Mouse (Mus musculus): ENCODE measurements around the gene Gabpa.

Gene Gabpa

DNA sequence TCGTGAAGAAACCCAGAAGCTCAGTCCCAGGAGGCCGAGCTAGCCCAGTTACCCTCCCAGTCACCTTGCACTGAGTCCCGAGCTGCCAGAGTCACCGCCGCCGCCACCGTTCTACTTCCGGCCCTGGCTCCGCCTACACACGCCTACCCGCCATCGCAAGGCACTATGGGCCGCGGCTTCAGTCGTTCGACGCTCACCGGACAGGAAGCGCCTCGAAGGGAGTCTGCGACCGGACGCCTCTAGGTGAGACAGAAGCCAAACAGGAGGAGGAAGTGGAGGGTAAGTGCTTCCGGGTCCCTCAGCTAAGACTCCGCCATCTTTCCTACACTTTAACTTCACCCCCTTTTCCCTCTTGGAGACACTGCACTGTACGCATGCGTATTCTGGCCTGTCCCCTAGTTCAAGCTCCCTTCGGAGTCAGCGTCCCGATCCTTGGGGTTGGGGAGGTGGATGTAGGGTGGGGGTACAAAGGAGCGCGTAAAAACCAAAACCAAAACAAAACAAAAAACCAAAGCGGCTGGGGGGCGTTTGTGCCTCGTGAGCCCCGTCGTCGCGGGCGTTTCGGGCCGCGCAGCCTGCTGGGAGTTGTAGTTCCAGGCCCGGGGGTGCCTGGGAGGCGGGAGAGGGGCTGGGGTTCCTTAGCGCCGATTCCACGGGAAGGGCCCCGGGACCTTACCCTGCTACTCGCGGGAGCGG is at the start of gene Gabpa:
Gene Gabpa (plus strand): TSS at position 181 of the 696 bp plus-strand sequence.
- DNase-seq: peak; percentile 86 to 92

DNA sequence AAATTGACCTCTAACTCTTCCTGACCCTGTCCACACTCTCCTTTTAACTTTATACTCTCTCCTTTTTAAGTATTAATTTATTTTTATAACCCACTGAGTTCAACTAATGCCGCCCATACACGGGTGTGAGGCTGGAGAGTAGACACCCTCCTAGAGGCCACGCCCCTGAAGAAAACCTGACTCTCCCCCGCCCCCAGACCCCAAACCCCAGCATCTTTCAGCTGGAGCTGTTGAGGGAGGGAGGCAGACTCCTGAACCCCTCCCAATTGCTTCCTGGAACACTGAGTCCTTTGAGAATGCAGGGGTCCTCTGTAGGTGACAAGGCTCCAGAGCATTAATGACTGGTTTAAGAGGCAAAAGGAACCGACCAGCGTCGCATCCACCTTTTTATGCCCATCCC is 49.8 kb upstream of the Gabpa start:
- DNase-seq: no peak

DNA sequence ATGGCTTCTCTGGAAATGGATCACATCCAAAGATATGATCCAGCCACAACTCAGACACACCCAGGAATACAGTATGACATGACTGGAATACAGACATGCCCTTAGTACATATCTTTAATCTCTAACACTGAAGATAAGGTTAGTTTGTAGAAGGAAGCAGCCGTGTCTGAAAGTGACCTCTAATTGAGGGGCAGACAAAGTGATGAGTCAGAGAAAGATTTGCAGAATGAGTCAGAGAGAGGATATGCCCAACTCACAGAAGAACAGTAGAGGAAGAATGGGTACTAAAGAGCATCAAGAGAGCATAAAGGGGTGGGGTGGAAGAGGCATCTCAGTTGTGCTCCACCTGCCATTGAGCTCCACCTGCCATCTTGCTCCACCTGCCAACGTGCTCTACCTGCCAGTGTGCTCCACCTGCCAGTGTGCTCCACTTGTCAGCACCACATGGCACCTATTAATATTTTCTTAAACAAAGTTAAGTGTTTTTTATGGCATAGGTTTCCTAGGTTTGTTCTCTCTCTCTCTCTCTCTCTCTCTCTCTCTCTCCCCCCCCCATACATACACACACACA is 44.0 kb upstream of the Gabpa start:
- DNase-seq: no peak

DNA sequence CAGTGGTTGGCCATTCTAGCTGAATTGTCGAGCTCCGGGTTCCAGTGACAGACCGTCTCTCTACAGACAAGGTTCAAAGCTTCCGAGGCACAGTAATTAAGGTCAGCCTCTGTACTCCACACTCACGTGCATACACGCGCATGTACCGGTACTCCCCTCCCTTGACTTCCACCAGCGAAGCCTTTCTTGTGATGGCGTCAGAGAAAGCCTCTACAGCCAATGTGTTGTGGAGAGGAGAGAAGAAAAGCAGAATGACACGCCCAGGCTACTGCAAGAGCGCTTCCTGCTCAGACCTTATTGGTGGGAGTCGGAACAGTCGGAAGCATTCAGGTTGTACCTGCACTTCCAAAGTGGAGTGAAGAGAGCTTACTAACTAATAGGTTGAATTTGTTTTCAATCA is 41.3 kb upstream of the Gabpa start:
- DNase-seq: no peak

DNA sequence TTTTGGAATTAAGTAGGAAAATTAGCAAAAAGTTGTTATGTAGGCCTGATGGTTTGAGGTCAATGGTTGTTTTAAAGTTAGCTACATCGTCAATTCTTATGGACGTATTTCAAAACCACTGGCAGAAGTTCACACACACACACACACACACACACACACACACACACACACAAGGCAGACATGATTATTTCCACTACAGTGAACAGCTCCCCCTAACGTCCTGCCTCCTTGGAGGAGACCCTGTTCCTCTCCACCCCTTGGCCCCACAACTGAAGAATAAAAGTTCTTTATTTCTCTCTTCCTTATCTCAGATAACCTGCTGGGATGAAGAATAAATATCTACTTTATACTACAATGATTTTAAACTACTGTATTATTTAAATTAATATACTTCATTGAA is 39.4 kb upstream of the Gabpa start:
- no peak for DNase-seq

DNA sequence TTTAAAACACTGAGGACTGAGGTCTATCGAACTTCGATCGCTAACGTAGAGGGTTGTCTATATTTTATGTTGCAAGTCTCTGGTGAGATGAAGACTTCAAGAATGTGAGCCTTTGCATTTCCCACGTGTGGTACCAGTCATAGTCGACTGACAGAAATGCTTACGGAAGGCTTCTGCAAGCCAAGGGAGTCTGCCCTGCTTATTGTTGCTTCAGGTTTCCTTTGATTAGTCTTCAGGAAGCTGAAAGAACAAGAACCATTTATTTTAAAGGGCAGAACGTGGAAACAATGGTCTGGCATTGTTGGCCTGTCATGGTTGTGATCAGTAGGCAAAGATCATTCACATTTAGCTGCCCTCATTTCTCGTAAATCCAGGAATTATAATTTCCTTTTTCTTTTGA is 38.0 kb upstream of the Gabpa start:
- DNase-seq: no peak

DNA sequence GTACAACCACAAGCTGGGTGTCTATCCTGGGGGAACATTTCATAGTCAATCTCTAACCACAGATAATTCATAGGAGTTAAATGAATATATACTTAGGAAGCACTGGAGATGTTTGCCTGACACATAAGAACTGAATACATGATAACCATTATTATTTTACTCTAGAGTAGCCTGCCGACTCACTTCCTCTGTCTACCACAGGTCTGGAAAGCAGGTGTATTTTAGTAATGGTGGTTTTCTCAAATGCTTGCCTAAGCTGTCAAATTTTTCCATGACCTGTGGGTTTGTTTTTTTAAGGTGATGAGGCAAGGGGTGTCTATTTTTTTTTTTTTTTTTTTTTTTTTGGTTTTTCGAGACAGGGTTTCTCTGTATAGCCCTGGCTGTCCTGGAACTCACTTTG is 34.7 kb upstream of the Gabpa start:
- no peak for DNase-seq

DNA sequence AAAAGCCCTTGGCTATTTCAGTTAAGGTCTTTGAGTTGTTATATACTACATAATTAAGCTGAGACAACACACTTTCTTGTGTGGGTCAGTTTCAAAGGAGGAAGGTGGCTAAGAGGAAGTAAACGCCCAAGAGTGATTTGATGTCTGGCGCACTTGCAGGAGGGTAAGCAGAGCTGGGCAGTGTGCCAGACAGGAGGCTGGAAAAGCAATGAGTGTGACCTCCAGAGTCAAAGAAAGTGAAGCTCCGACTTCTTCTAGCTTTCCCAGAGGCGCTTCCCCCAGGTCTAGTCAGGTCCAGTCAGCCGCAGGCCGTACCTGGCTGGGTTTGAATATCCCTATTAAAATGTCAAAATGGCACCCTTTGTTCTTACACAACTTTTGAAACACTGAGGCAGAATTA is 32.5 kb upstream of the Gabpa start:
- no peak for DNase-seq

DNA sequence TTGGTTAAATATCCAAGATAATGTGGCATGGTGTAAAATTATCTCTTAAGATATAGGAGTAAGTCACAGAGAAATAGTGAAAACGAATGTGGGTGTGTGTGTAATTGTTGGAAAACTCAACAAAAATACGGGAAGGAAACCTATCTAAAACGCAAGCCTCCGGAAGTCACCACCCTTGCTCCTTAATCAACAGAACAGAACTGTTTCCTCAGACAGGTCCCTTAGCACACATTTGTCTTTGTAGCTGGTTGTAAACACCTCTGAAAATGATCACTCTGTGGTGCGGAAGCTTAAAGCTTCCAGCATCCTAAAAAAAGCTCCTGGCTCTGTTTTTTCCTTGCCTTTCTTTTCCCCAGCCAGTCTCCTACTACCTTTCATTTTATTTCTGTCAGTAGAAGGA is 29.9 kb upstream of the Gabpa start:
- DNase-seq: no peak

DNA sequence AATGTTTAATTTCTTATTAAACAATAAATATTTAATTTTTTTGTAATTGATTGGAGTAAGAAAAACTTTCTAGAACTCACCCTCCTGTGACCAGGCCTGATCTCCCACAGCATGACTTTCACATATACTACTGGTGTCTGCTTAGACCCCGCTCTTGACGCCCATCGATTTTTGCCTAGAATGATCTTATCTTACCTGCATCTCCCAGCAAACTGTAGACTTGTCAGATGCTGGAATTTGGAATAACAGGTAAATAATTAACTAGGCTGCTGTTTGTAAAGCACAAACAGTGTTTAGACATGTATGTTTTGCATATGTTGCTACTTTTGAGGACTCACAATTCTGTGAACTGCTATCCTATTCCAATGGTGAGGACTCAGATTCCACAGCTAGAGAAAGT is 28.6 kb upstream of the Gabpa start:
- no peak for DNase-seq

DNA sequence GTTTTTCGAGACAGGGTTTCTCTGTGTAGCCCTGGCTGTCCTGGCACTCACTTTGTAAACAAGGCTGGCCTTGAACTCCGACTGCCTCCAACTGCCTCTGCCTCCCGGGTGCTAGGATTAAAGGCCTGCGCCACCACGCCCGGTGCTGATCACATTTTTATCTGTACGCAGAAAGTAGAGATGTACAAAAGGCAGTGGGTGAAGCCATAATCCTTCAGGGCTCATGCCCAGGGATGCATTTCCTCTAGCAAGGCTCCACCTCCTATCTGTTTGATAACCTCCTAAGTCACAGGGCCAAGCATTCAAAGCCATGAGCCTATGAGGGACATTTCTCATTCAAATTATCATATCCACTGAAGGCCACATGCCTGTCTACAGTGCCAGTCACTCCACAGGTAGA is 26.9 kb upstream of the Gabpa start:
- DNase-seq: no peak

DNA sequence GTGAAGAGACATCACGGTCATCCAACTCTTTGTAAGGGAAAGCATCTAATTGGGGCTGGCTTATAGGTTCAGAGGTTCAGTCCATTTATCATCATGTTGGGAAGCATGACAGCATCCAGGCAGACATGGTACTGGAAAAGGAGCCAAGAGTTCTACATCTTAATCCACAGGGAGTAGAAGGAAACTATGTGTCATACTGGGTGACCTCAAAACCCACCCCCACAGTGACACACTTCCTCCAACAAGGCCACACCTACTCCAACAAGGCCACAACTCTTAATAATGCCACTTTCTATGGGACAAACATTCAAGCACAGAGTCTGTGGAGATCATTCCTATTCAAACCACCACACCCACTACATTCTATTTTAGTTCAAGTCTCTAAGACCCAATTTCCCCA is 24.5 kb upstream of the Gabpa start:
- no peak for DNase-seq

DNA sequence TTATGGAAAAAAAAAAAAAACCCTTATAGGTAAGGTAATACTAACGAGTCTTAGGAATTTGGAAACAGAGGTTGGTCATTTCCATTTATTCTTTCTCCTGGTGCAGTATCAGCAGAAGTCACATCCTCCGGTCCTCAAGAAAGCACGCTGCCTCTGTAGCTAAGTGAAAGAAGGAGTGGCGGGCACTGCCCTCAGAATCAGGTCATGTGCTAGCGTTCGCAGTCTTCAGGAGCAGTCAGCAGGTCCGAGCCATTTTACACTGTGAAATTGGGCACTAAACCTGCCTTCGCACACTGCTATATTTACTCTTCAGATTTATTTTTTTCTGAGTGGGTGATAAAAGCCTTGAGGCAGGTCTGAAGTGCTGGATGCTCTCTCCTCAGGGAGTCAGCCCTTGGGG is 20.9 kb upstream of the Gabpa start:
- no peak for DNase-seq

DNA sequence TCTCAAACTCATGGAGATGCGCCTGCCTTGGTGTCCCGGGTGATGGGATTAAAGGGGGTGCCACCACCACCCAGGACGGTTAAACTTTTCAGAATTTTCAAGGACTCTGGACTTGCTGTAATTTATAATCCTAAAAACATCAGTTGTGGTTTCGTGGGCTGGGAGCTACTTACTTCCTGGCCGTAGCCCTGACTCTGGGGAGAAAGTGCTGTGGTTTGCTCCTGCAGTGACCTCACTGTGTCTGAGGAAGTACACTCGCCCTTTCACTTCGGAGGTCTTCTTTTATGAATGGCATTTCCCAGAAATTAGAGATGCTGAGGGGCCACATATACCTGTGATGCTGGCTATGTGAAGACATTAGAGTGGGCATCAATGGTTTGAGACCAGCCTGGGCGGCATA is 20.2 kb upstream of the Gabpa start:
- DNase-seq: no peak

DNA sequence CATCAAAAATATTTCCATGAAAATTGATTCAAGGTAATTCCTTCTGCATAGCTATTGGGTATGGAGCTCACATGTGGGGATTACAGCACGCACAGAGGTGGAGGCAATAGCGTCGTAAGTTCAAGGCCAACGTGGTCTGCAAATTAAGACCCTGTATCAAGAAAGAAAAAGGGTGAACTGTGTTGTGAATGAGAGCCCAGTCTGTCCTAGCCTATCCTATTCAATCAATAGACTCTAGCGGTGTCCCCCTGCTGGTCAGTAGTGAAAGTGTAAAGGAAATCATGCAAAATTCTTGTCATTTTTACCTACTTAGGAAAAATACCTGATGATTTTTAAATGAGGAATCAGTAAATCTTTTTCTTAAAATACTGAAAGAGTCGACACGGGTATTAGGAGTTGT is 17.3 kb upstream of the Gabpa start:
- DNase-seq: no peak

DNA sequence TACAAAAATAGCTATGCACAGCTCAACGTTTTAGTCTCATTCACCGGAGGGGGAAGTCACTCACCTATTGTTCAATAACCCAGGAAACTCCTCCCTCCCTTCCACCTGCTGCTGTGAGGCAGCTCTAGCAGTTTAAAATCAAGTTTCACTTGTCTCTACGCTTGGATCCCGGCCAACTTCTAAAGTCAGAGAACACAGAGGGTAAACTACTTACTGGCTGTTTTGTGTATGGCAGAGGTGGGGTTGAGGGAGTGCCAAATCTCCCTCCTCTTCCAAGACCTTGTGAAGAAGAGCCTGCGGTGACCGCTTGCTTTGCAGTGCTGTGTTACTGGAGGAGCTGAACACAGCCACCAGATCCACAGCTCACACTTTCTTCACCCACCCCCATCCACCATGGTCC is 9.7 kb upstream of the Gabpa start:
- no peak for DNase-seq

DNA sequence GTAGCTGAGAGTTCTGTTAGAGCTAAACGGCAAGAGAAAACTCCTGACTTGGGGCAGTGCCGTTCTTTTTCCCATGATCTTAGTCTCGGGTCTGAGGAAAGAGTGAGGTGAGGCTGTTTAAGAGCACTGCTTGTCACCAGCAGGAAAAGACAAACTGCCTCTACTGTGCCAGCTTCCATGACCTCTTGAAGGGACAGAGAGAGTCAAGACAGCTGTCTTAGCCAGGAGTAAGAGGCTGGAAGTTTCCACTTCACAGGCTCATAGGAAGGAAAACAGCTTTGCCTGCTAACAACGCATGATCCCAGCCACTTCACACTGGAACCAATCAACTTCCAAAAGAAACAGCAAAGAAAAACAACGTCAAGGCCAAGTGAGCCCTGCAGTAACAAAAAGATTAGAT is 3.0 kb upstream of the Gabpa start:
- DNase-seq: no peak

DNA sequence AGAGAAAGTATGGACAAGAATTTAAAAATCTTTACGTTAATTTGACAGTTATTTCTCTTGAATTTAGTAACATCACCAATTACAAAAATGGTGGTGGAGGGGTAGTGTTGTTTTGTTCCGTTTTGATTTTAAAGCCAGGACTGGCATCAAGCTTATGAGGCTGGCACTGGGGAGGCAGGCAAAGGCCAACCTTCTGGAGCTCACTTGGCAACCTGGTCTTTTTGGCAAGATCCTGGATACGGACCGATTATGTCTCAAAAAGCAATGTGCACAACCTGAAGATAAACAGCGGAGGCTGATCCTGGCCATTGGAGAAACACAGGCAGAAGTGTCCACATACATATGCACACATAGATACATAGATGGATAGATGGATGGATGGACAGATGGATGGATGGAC is 2.0 kb upstream of the Gabpa start:
- no peak for DNase-seq

DNA sequence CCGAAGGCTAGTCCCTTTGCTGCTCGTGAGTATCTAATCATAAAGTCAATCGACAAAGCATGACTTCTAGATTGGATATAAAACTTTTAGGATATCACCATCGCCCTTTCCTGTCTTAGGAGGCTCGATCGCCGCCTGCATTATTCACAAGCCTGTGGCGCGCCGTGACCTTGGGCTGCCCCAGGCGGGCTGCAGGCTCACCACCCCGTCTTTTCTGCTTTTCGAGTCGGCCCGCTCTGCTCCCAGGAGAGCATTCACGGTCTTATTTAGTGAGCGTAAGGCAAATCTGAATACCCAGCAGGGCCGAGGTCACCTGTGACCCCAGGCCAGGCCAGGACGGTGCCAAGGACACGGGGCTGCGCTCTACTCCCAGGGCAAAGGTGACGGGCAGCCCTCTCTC is 381 bp upstream of the Gabpa start:
- no peak for DNase-seq

DNA sequence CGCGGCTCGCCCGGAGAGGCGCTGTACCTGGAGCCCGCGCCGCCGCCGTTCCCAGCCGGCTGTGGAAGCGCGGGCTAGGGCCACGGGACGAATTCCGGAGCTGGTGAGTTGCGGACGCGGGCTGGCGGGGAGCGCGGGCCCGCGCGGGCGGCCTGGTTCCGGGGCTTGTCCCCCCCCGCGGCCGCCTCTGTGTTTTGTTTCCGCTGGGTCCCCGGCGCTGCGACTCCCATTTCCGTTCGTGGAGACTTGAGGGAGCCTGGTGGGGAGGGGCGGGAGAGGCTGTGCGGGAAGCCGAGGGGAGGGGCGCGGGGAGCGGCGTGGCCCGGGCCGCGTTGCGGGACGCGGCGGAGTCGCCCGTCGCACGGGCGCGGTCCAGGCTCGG is 707 bp downstream of the Gabpa start, which contains the start of gene Atp5j:
Gene Atp5j (minus strand): TSS at position 185 of the 382 bp plus-strand sequence.
- peak; percentile 72 to 73 for DNase-seq

DNA sequence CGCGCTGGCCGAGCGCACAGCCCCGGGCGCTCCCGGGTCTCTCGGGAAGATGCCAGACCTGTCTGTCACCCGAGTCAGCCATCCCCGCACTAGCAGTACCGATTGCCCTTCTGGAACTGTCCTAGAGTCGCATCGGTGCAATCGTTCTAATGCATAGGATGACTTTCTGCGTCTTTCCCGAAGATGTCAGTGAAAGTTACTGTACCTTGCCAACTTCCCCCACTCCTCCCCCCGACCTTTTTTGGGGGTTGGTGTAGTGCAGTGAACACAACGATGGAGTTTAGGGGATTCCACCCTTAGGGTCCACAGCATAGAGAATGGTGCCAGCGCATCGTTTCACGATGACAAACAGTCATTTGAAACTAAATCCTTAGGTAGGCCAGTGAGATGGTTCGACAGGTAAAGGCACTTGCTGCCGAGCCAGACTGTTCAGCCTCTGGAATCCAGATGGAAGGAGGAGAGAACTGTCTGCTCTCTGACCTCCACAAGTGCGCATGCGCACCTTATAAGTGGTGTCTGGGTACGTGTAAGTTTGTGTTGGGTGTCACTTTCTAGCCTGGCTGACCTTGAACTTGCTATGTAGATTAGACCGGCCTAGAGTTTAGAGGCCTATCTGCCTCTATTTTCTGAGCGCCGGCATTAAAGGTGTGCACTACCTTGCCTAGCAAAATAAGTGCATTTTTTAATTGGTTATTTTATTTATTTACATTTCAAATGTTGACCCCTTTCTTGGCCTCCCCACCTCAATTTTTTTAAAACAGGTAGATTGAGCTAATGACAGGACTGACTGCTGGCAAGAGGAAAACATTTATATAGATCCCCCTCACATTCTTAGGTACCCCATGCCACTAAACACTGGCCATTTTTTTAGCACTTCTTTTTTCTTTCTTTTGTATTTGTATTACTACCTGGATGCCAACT is 1.4 kb downstream of the Gabpa start:
- peak; percentile 32 to 45 for DNase-seq

DNA sequence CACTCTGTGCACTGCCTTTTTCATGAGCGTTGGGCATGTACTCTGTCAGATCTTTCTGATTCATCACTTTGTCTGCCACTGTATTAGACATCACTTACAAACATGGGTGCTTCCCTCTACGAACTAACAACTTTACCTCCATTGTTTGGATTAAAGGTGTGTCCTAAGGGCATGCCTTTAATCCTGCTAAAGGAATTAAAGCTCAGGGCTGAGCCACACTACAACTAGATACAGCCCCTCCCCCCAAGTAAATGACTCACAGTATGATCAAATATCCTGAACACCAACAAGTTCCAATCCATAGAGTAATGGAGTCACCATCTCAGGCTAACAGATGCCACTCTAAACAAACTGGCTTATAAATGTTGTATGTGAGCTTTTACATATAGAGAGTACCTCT is 3.9 kb downstream of the Gabpa start:
- DNase-seq: no peak

DNA sequence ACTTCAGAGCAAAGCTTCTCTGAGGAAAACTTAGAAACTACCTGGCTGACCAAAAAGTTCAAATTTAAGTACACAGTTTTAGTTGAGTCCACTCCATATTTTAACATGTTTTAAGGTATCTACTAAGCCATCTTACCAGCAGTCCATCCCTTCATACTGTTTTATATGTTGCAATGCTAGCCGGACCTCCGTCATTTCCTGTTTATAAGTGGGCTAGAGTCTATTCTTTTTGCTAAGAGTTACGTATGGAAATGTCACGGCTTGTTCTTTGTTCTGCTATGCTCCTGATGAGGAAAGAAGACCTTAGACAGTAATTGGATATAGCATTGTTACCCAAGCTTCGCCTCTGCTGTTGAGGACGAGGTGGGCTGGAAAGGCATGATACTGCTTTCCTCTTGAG is 18.8 kb downstream of the Gabpa start:
- no peak for DNase-seq

DNA sequence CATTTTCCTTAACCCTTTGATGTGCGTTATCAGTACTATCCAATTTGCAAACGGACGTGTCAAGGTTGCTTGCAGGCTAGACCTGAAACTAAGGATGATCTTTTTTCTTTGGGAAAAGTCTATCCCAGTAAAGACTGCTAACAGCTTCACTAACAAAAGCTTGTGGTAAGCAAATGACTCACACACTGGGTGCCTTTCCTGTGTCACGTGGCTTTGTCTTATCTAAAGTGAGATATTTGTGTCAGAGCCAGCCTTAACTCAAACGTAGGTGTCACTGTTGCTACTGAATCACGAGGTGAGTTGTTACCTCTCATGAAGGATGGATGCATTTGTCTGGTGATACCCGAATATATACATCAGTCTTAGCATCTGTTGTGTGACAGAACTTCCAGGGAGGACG is 29.9 kb downstream of the Gabpa start:
- no peak for DNase-seq

All from thymus, adult 18-20 months (tissue).